Mouse (Mus musculus) thymus, adult 2 months (tissue): ENCODE results near the gene Ly6g6c. TPM values are rescaled to one million over a fixed set of nuclear protein-coding genes. Genes with fewer than 3 reads are reported as not detected.

Source experiments
- DNase-seq: peaks from one replicate; pipeline ENCODE4 v3.0.0; 2021
- H3K27ac ChIP-seq: fragments of 200-500 bp; 2 replicates; pipeline ENCODE4 v1.5.1; 2012; ENCODE audit warnings: low read length, control low read depth; ENCODE audit not compliant: control insufficient read depth, insufficient read depth
- H3K27me3 ChIP-seq: fragments of 200-500 bp; 2 replicates; pipeline ENCODE4 v1.6.1; 2012; ENCODE audit warnings: mild to moderate bottlenecking, low read length, moderate library complexity, mixed read lengths; ENCODE audit not compliant: control insufficient read depth, insufficient read depth
- H3K36me3 ChIP-seq: fragments of 200-500 bp; 2 replicates; pipeline ENCODE4 v1.6.1; 2012; ENCODE audit warnings: mild to moderate bottlenecking, low read length, moderate library complexity; ENCODE audit not compliant: control insufficient read depth, insufficient read depth
- H3K4me1 ChIP-seq: fragments of 200-500 bp; replicated peaks from 2 replicates; pipeline ENCODE4 v1.6.1; 2012; ENCODE audit warnings: low read length; ENCODE audit not compliant: control insufficient read depth, insufficient read depth
- H3K4me3 ChIP-seq: fragments of 200-500 bp; 2 replicates; pipeline ENCODE4 v1.5.1; 2012; ENCODE audit warnings: mild to moderate bottlenecking, low read length, control low read depth, moderate library complexity; ENCODE audit not compliant: control insufficient read depth, insufficient read depth
- CTCF ChIP-seq: fragments of 200-500 bp; IDR thresholded peaks from 2 replicates; pipeline ENCODE4 v1.5.1; 2012; ENCODE audit warnings: mild to moderate bottlenecking, control low read depth, low read length, moderate library complexity, borderline replicate concordance; ENCODE audit not compliant: control insufficient read depth, poor library complexity, insufficient read depth; ENCODE audit errors: extremely low read depth
- POLR2A ChIP-seq: fragments of 200-500 bp; IDR thresholded peaks from 2 replicates; pipeline ENCODE4 v1.6.1; 2012; ENCODE audit warnings: mild to moderate bottlenecking, low read length, control low read depth, moderate library complexity; ENCODE audit not compliant: control insufficient read depth, poor library complexity, insufficient read depth; ENCODE audit errors: extremely low read depth
- WGBS: fragments of 180-500 bp; shearing (Covaris S2); methylation state at CpG from one replicate; pipeline ENCODE4 v1.1.7; 2018; 5-methylcytosine and 5-hydroxymethylcytosine counted together
- polyA plus RNA-seq: library from polyadenylated mRNA; depleted of rRNA; stranded (reverse); fragments of >200 nt; gene quantifications from 2 replicates; pipeline ENCODE4 v1.2.3, GENCODE M21; 2012

Ly6g6c gene
- polyA plus RNA-seq, 1 experiment = 5.0 TPM

DNA sequence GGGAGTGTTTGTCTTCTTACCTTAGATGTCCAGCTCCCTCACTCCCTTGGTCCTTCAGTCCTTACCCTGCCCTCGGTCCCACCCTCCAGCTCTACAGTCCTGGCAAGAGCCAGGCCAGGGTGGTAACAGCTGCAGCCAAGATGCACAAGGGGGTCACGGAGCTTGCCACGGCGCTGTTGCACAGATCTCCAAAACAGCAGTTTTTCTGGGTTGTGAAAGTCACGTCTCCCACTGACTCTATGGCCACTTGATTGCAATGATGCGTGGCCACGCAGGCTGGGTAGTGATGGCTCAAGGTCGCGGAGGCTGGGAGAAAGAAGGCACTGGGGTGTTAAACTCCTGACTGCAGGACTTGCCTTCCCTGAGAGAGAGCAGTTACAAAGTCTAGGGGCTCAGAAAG, 6.3 kb downstream of the Ly6g6c start:
- WGBS = 91% methylated on average over 9 of the region's 9 CpGs
- Histone ChIP-seq H3K4me3 (no peak overlapping the region), H3K27ac (no peak overlapping the region; the same call in 1 of the 2 replicates), H3K36me3 (no peaks in the 10 kb centered on the region), H3K4me1 (peaks cover 32% of the 10 kb centered on the region), H3K27me3 (no peaks in the 10 kb centered on the region; the same call in 1 of the 2 replicates)
- DNase-seq = no peak
- TF ChIP-seq CTCF = no peak
- TF ChIP-seq POLR2A = no peak

DNA sequence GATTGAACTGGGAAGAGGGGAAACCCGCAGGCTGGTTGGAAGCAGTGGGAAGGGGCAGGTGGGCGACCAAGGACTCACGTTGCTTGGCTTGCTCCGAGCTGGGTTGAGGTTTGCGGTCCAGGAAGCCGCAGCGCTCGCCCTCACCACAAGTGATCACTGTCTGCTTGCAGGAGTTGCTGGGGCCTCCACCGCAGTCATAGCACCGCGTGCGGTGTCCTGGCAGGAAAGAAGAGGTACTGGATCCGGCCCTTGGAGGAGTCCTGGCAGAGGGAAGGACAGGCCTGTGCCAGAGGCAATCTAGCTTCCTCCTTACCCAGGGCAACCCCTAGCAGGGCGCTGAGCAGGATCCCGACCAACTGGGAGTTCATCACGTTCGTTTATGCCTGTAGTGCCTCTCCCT, 8.9 kb downstream of the Ly6g6c start:
- Histone ChIP-seq H3K36me3 (no peaks in the 10 kb centered on the region), H3K4me1 (peaks cover 43% of the 10 kb centered on the region), H3K27ac (no peak overlapping the region), H3K4me3 (no peak overlapping the region), H3K27me3 (no peaks in the 10 kb centered on the region; the same call in 1 of the 2 replicates)
- TF ChIP-seq POLR2A (no peak), CTCF (no peak)
- DNase-seq = peak; percentile 25
- 8% methylated on average over 17 of the region's 17 CpGs for WGBS

DNA sequence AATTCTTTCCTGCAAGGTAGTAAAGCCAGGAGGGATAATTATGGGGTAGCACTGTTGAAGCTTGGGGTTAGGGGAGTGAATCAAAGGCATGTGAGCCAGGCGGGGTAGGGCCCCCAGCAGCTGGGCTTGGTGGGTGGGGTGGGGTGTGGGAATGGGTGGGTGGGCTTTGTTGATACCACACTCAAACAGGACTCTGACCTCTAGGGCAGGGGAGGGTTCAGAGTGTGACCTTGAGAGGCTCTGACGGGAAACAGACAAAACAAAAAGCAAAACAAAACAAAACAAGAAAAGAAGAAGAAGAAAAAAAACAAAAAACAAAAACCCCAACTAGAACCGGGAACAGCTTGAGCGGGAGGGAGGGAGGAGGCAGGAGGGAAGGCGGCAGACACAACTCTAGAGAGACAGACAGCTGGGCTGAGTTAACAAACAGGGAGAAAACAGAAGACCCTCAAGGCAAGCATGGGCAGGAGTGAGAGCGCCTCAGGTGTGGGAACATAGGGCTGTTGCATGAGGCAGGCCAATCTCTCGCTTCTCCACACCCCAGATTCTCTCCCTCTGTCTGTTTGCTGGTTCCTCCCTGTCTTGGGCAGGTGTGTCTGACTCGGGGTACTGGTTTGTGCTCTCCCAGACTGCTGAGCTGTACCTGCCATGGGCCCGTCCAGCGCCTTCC, 11.5 kb downstream of the Ly6g6c start, which contains the start of gene Ly6g6e:
Ly6g6e (plus strand) TSS at position 396 of the 670 bp plus-strand sequence.
- Histone ChIP-seq H3K36me3 (no peaks in the 10 kb centered on the region), H3K27ac (no peak within 1 kb of the TSS), H3K27me3 (no peaks in the 10 kb centered on the region; the same call in 1 of the 2 replicates), H3K4me3 (no peak within 1 kb of the TSS), H3K4me1 (peaks cover 30% of the 10 kb centered on the region)
- no peak for DNase-seq
- TF ChIP-seq POLR2A (no peak), CTCF (no peak)
- 63% methylated on average over 10 of the region's 10 CpGs for WGBS

DNA sequence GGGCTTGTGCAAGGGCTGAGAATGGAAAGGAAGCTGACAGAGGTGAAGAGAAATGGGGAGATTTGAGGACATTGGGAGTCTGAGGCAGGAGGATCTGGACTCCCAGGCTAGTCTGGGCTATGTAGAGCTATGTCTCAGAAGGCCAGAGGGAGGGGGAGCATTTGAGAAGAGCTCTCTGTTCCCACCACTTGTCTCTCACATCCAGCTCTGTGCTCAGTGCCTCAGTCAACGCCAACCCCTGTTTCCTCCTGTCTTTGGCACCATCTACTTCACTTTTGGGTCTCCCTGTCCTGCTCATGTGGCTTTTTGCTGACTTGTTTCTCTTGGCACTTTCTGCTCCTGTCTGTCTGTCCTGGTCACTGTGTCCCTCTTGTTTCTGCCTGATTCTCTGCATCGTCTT, 12.1 kb downstream of the Ly6g6c start:
- DNase-seq = no peak
- Histone ChIP-seq H3K4me1 (peaks cover 26% of the 10 kb centered on the region), H3K27ac (no peak overlapping the region), H3K4me3 (no peak overlapping the region), H3K36me3 (no peaks in the 10 kb centered on the region), H3K27me3 (no peaks in the 10 kb centered on the region; the same call in 1 of the 2 replicates)
- 17% methylated on average over 2 of the region's 2 CpGs for WGBS
- TF ChIP-seq POLR2A = no peak
- TF ChIP-seq CTCF = no peak

DNA sequence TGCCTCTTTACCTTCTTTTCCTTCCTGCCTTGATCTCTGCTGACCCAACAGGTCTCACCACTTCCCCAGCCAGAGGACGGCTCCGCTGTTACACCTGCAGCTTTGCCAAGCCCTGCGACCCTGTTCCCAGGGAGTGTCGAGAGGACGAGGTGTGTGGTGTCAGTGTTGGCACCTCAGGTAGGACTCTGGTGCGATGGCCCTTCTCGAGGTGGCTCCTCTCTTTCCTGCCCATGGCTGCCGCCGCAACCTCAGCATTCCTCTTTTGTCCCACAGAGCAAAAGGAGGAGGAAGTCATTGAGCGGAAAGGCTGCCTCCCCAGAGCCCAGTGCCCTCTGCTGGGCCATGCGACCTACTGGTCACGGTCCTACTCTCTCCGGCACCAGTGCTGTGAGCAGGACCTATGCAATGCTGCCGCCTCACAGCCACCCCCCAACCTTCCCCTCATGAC, 12.6 kb downstream of the Ly6g6c start, which contains the start of gene Ly6g6d:
Ly6g6d (minus strand) TSS at position 280 of the 448 bp plus-strand sequence.
- Histone ChIP-seq H3K27me3 (no peaks in the 10 kb centered on the region; the same call in 1 of the 2 replicates), H3K36me3 (no peaks in the 10 kb centered on the region), H3K4me3 (no peak within 1 kb of the TSS), H3K4me1 (peaks cover 26% of the 10 kb centered on the region), H3K27ac (no peak within 1 kb of the TSS)
- no peak for DNase-seq
- 6% methylated on average over 14 of the region's 14 CpGs for WGBS
- TF ChIP-seq CTCF (0 out of 2 replicates have a peak, but pooled peaks have one; percentile 14), POLR2A (no peak)

DNA sequence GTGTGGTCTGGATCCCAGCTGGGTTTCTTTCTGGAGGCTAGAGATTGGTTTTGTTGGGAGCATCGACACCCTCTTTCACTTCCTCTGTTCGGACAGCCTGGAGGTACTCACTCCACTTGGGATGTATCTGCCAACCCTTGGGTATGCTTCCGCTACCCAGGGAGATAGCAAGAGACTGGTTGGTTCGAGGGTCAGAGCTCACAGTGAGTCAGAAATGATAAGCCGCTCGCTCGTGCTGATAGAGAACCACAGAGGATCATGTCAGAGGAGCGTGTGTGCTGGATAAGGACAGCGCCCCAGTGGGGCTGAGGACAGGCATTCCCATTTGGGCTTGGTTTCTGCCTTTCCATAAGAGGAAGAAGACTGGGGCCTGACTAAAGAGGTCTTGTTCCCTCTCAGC, 14.6 kb downstream of the Ly6g6c start:
- no peaks in the 10 kb centered on the region; the same call in 1 of the 2 replicates for H3K27me3 ChIP-seq
- no peak for DNase-seq
- no peaks in the 10 kb centered on the region for H3K36me3 ChIP-seq
- TF ChIP-seq POLR2A = no peak
- no peak for TF ChIP-seq CTCF
- H3K4me3 ChIP-seq = no peak overlapping the region
- H3K27ac ChIP-seq = no peak overlapping the region
- WGBS = 77% methylated on average over 9 of the region's 9 CpGs
- peaks cover 17% of the 10 kb centered on the region; the same call in 1 of the 2 replicates for H3K4me1 ChIP-seq

DNA sequence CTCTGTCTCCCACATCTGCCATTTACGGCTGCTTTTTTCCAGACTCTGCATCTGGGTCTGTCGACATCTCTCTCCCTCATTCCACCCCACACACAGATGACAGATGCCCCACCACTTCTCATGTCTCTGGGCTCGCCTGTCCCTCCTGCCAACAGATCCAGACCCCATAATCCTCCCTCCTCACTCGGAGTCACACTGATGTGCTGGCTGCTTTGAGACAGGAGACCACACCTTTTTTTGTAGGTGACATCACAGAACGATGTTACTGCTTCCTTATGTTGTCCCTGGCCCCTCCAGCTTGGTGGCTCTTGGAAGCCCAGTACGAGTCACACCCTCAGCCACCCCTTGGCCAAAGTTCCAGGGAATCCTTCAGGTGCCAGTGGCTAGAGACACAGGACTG, 15.1 kb downstream of the Ly6g6c start:
- TF ChIP-seq CTCF (no peak), POLR2A (no peak)
- Histone ChIP-seq H3K36me3 (no peaks in the 10 kb centered on the region), H3K27me3 (no peaks in the 10 kb centered on the region; the same call in 1 of the 2 replicates), H3K4me1 (peaks cover 17% of the 10 kb centered on the region; the same call in 1 of the 2 replicates), H3K4me3 (no peak overlapping the region), H3K27ac (no peak overlapping the region)
- 77% methylated on average over 6 of the region's 6 CpGs for WGBS
- no peak for DNase-seq
